Mouse (Mus musculus) cerebellum, postnatal 10 days (tissue): Measurements from ENCODE around the gene Rasgrp2.

Experiments used
- DNase-seq, 2 experiments: peaks; one replicate each; pipeline ENCODE4 v3.0.0; 2021; ENCODE audit warnings: mixed read lengths in 2 of 2

Rasgrp2 gene

GRCm38 (mm10) chr19:6443016-6443415 is 43.9 kb downstream of the Rasgrp2 start:
- no peak for DNase-seq

- peak; percentile 68 to 75 for DNase-seq
These were observed 46.8 kb downstream of the Rasgrp2 start for GRCm38 (mm10) chr19:6445761-6446423.

- DNase-seq: peak; percentile 72 to 81
These were observed 47.7 kb downstream of the Rasgrp2 start for GRCm38 (mm10) chr19:6446736-6447437.

GRCm38 (mm10) chr19:6448752-6449151 is 49.6 kb downstream of the Rasgrp2 start:
- no peak for DNase-seq

GRCm38 (mm10) chr19:6449841-6450240 is 50.7 kb downstream of the Rasgrp2 start:
- no peak for DNase-seq

GRCm38 (mm10) chr19:6452030-6452494 is 52.9 kb downstream of the Rasgrp2 start:
- DNase-seq: peak; percentile 84 to 85

- peak; percentile 54 to 67 for DNase-seq
These were observed 53.7 kb downstream of the Rasgrp2 start for GRCm38 (mm10) chr19:6452672-6453310.

GRCm38 (mm10) chr19:6453349-6453748 is 54.2 kb downstream of the Rasgrp2 start:
- peak; percentile 96 to 97 for DNase-seq

- DNase-seq: no peak
These were observed 55.0 kb downstream of the Rasgrp2 start for GRCm38 (mm10) chr19:6454041-6454720.

GRCm38 (mm10) chr19:6459504-6459903 is 60.4 kb downstream of the Rasgrp2 start:
- DNase-seq: no peak

GRCm38 (mm10) chr19:6462841-6463240 is 63.7 kb downstream of the Rasgrp2 start:
- peak; percentile 81 to 84 for DNase-seq

GRCm38 (mm10) chr19:6464306-6465071 is 65.3 kb downstream of the Rasgrp2 start:
- DNase-seq: peak; percentile 57 to 76
